Mouse (Mus musculus) bone marrow macrophage, adult 2 months (primary cell): ENCODE results near the gene Ngdn. TPM values are rescaled to one million over a fixed set of nuclear protein-coding genes. Genes with fewer than 3 reads are reported as not detected.

Experiments
- H3K27ac ChIP-seq: 2 replicates; pipeline ENCODE4 v1.5.1; 2012; ENCODE audit warnings: low read depth, low read length; ENCODE audit not compliant: insufficient read depth
- H3K4me1 ChIP-seq: 2 replicates; pipeline ENCODE4 v1.6.1; 2012; ENCODE audit warnings: low read length; ENCODE audit not compliant: control insufficient read depth, insufficient read depth
- H3K4me3 ChIP-seq: 2 replicates; pipeline ENCODE4 v1.5.1; 2012; ENCODE audit warnings: mild to moderate bottlenecking, low read length, moderate library complexity; ENCODE audit not compliant: insufficient read depth
- CTCF ChIP-seq: IDR thresholded peaks from 2 replicates; pipeline ENCODE4 v1.5.1; 2012; ENCODE audit warnings: low read depth, mild to moderate bottlenecking, low read length, moderate library complexity
- POLR2A ChIP-seq: IDR thresholded peaks from 2 replicates; pipeline ENCODE4 v1.6.1; 2012; ENCODE audit warnings: mild to moderate bottlenecking, low read depth, low read length, borderline replicate concordance
- polyA plus RNA-seq: library from polyadenylated mRNA; stranded (reverse); fragments of >200 nt; gene quantifications from 2 replicates; pipeline ENCODE4 v1.2.4, GENCODE M21; 2012; ENCODE audit not compliant: missing spikeins, insufficient read depth, insufficient read length

Ngdn gene
- polyA plus RNA-seq, 1 experiment = 38.3 TPM

GRCm38 (mm10) chr14:55054191-55054749 is 39.0 kb downstream of the Ngdn start:
- TF ChIP-seq CTCF (no peak), POLR2A (no peak)
- Histone ChIP-seq H3K4me3 (no peak overlapping the region), H3K27ac (peak overlapping the region; percentile 68), H3K4me1 (peaks cover 25% of the 10 kb centered on the region)

GRCm38 (mm10) chr14:55055167-55055834 is 40.0 kb downstream of the Ngdn start:
- Histone ChIP-seq H3K27ac (peak overlapping the region; percentile 68), H3K4me1 (peaks cover 25% of the 10 kb centered on the region), H3K4me3 (no peak overlapping the region)
- TF ChIP-seq CTCF = no peak
- no peak for TF ChIP-seq POLR2A

GRCm38 (mm10) chr14:55059009-55059408 is 43.8 kb downstream of the Ngdn start:
- TF ChIP-seq CTCF = no peak
- no peak for TF ChIP-seq POLR2A
- Histone ChIP-seq H3K4me3 (no peak overlapping the region), H3K4me1 (peaks cover 19% of the 10 kb centered on the region), H3K27ac (no peak overlapping the region)

GRCm38 (mm10) chr14:55059931-55060330 is 44.7 kb downstream of the Ngdn start:
- H3K4me1 ChIP-seq = peaks cover 10% of the 10 kb centered on the region
- H3K27ac ChIP-seq = no peak overlapping the region
- TF ChIP-seq CTCF (no peak), POLR2A (no peak)
- H3K4me3 ChIP-seq = no peak overlapping the region

GRCm38 (mm10) chr14:55061845-55062244 is 46.6 kb downstream of the Ngdn start:
- no peak for TF ChIP-seq CTCF
- no peak for TF ChIP-seq POLR2A
- Histone ChIP-seq H3K4me3 (no peak overlapping the region), H3K4me1 (no peaks in the 10 kb centered on the region), H3K27ac (no peak overlapping the region)

GRCm38 (mm10) chr14:55062626-55063025 is 47.4 kb downstream of the Ngdn start:
- Histone ChIP-seq H3K4me1 (no peaks in the 10 kb centered on the region), H3K4me3 (no peak overlapping the region)
- no peak for TF ChIP-seq CTCF
- no peak for TF ChIP-seq POLR2A

GRCm38 (mm10) chr14:55063117-55063516 is 47.9 kb downstream of the Ngdn start:
- TF ChIP-seq CTCF (no peak), POLR2A (no peak)
- Histone ChIP-seq H3K4me3 (no peak overlapping the region), H3K27ac (no peak overlapping the region), H3K4me1 (no peaks in the 10 kb centered on the region)

More at GRCm38 (mm10) chr14:55062626-55063025, 47.4 kb downstream of the Ngdn start:
- no peak overlapping the region for H3K27ac ChIP-seq

GRCm38 (mm10) chr14:55063581-55064381 is 48.5 kb downstream of the Ngdn start:
- Histone ChIP-seq H3K27ac (no peak overlapping the region), H3K4me3 (no peak overlapping the region), H3K4me1 (no peaks in the 10 kb centered on the region)
- TF ChIP-seq POLR2A (no peak), CTCF (no peak)

GRCm38 (mm10) chr14:55064481-55065370 is 49.5 kb downstream of the Ngdn start:
- no peak for TF ChIP-seq CTCF
- no peak for TF ChIP-seq POLR2A
- Histone ChIP-seq H3K4me3 (no peak overlapping the region), H3K27ac (no peak overlapping the region), H3K4me1 (no peaks in the 10 kb centered on the region)
